Mouse (Mus musculus) hindbrain, postnatal 0 days (tissue): ENCODE measurements around the gene Ccdc34. TPM values are rescaled to one million over a fixed set of nuclear protein-coding genes. Genes with fewer than 3 reads are reported as not detected.

Source experiments
- ATAC-seq: fragments of 200-750 bp; cut with Nextera tagmentation; 2 replicates; pipeline ENCODE4 v1.8.0; 2017; ENCODE audit warnings: mild to moderate bottlenecking, moderate TSS enrichment, moderate library complexity
- DNase-seq: peaks from one replicate; pipeline ENCODE4 v3.0.0-alpha.2; 2015; ENCODE audit warnings: low spot score
- H3K27ac ChIP-seq: fragments of 300-500 bp; sonication (generic); 2 replicates; pipeline ENCODE4 v1.5.1; 2014; ENCODE audit warnings: mild to moderate bottlenecking
- H3K27me3 ChIP-seq: fragments of 300-500 bp; sonication (generic); 2 replicates; pipeline ENCODE4 v1.6.1; 2014; ENCODE audit warnings: low read length, mixed read lengths; ENCODE audit not compliant: insufficient read depth
- H3K36me3 ChIP-seq: fragments of 300-500 bp; sonication (generic); 2 replicates; pipeline ENCODE4 v1.6.1; 2014; ENCODE audit warnings: low read length, mixed read lengths; ENCODE audit not compliant: insufficient read depth
- H3K4me1 ChIP-seq: fragments of 300-500 bp; sonication (generic); 2 replicates; pipeline ENCODE4 v1.6.1; 2014; ENCODE audit warnings: antibody characterized with exemption, low read length, mixed read lengths; ENCODE audit not compliant: insufficient read depth
- H3K4me2 ChIP-seq: fragments of 300-500 bp; sonication (generic); 2 replicates; pipeline ENCODE4 v1.6.1; 2014; ENCODE audit warnings: low read depth, mild to moderate bottlenecking, low read length, moderate library complexity, mixed read lengths
- H3K4me3 ChIP-seq: fragments of 300-500 bp; sonication (generic); 2 replicates; pipeline ENCODE4 v1.5.1; 2014; ENCODE audit warnings: low read length
- H3K9ac ChIP-seq: fragments of 300-500 bp; sonication (generic); replicated peaks from 2 replicates; pipeline ENCODE4 v1.6.1; 2014; ENCODE audit warnings: mild to moderate bottlenecking, low read length, moderate library complexity, mixed read lengths
- H3K9me3 ChIP-seq: fragments of 300-500 bp; sonication (generic); 2 replicates; pipeline ENCODE4 v1.6.1; 2016; ENCODE audit warnings: low read length, mixed read lengths
- CTCF ChIP-seq: IDR thresholded peaks from 2 replicates; pipeline ENCODE4 v1.5.1; 2016; ENCODE audit warnings: antibody characterized with exemption, control low read depth, low read depth
- WGBS: fragments of 180-500 bp; shearing (Covaris S2); extraction: QIAGEN DNeasy Blood & Tissue Kit; methylation state at CpG from one replicate; pipeline ENCODE4 v1.1.7; 2014; 5-methylcytosine and 5-hydroxymethylcytosine counted together
- polyA plus RNA-seq: library from polyadenylated mRNA; unstranded; fragments of >200 nt; fragmentation: Nextera tagmentation; extraction: Ambion mirVana; gene quantifications from 2 replicates; pipeline ENCODE4 v1.2.1, GENCODE M21; 2015
- total RNA-seq: library from RNA; depleted of rRNA; stranded (reverse); fragments of >200 nt; gene quantifications from 2 replicates; pipeline ENCODE4 v1.2.3, GENCODE M21; 2014; rRNA removed

Ccdc34 gene
- total RNA-seq (15.8 and 18.6 TPM in 2 replicates), polyA plus RNA-seq (30.2 and 32.3 TPM in 2 replicates)

- peaks cover 4% of the 10 kb centered on the region; the same call in 1 of the 2 replicates for H3K4me1 ChIP-seq
- H3K4me3 ChIP-seq: peak within 1 kb of the TSS; percentile 70
- peak within 1 kb of the TSS; percentile 90 for H3K4me2 ChIP-seq
- peak within 1 kb of the TSS; percentile 75 for H3K9ac ChIP-seq
- under 1% methylated on average over 44 of the region's 55 CpGs for WGBS
- peak; percentile 97 for DNase-seq
- no peaks in the 10 kb centered on the region for H3K27me3 ChIP-seq
- peak; percentile 99 for ATAC-seq
- no peaks in the 10 kb centered on the region for H3K9me3 ChIP-seq
- peak within 1 kb of the TSS; percentile 84 for H3K27ac ChIP-seq
- no peaks in the 10 kb centered on the region; the same call in 1 of the 2 replicates for H3K36me3 ChIP-seq
- TF ChIP-seq CTCF: no peak
These were observed at the start of gene Ccdc34 for GRCm38 (mm10) chr2:110017616-110018505. Ccdc34 (plus strand) TSS chr2:110017817.

- no peaks in the 10 kb centered on the region for H3K9me3 ChIP-seq
- no peak for ATAC-seq
- 90% methylated on average over 3 of the region's 3 CpGs for WGBS
- no peak for TF ChIP-seq CTCF
- no peaks in the 10 kb centered on the region for H3K4me1 ChIP-seq
- no peak overlapping the region for H3K9ac ChIP-seq
- no peak overlapping the region for H3K4me2 ChIP-seq
- no peak overlapping the region for H3K4me3 ChIP-seq
- H3K27ac ChIP-seq: no peak overlapping the region
- no peaks in the 10 kb centered on the region for H3K27me3 ChIP-seq
- H3K36me3 ChIP-seq: no peaks in the 10 kb centered on the region
- no peak for DNase-seq
These were observed 48.2 kb upstream of the Ccdc34 start for GRCm38 (mm10) chr2:109969381-109969780.

- ATAC-seq (no peak), DNase-seq (no peak)
- no peak for TF ChIP-seq CTCF
- Histone ChIP-seq H3K4me3 (no peak overlapping the region), H3K36me3 (no peaks in the 10 kb centered on the region), H3K4me1 (no peaks in the 10 kb centered on the region), H3K27ac (no peak overlapping the region), H3K4me2 (no peak overlapping the region), H3K9ac (no peak overlapping the region), H3K9me3 (no peaks in the 10 kb centered on the region), H3K27me3 (no peaks in the 10 kb centered on the region)
- WGBS: 64% methylated on average over 10 of the region's 10 CpGs
These were observed 47.6 kb upstream of the Ccdc34 start for GRCm38 (mm10) chr2:109969926-109970532.

- ATAC-seq: no peak
- Histone ChIP-seq H3K9me3 (no peaks in the 10 kb centered on the region), H3K4me3 (no peak overlapping the region), H3K27ac (no peak overlapping the region), H3K4me2 (no peak overlapping the region), H3K4me1 (no peaks in the 10 kb centered on the region), H3K9ac (no peak overlapping the region), H3K36me3 (no peaks in the 10 kb centered on the region), H3K27me3 (no peaks in the 10 kb centered on the region)
- WGBS: 63% methylated on average over 8 of the region's 8 CpGs
- DNase-seq: no peak
- TF ChIP-seq CTCF: no peak
These were observed 46.7 kb upstream of the Ccdc34 start for GRCm38 (mm10) chr2:109970744-109971410.

GRCm38 (mm10) chr2:109972310-109972709, 45.3 kb upstream of the Ccdc34 start:
- no peaks in the 10 kb centered on the region for H3K4me1 ChIP-seq
- no peak for ATAC-seq
- no peaks in the 10 kb centered on the region for H3K27me3 ChIP-seq
- TF ChIP-seq CTCF: no peak
- no peaks in the 10 kb centered on the region for H3K9me3 ChIP-seq
- no peaks in the 10 kb centered on the region for H3K36me3 ChIP-seq
- H3K9ac ChIP-seq: no peak overlapping the region
- no peak overlapping the region for H3K4me2 ChIP-seq
- no peak for DNase-seq
- WGBS: 85% methylated on average over 2 of the region's 2 CpGs
- no peak overlapping the region for H3K4me3 ChIP-seq
- H3K27ac ChIP-seq: no peak overlapping the region

GRCm38 (mm10) chr2:109972922-109973321, 44.7 kb upstream of the Ccdc34 start:
- H3K9ac ChIP-seq: no peak overlapping the region
- DNase-seq (no peak), ATAC-seq (no peak)
- H3K4me2 ChIP-seq: no peak overlapping the region
- H3K27me3 ChIP-seq: no peaks in the 10 kb centered on the region
- WGBS: 74% methylated on average over 7 of the region's 7 CpGs
- H3K9me3 ChIP-seq: no peaks in the 10 kb centered on the region
- no peaks in the 10 kb centered on the region for H3K4me1 ChIP-seq
- no peak overlapping the region for H3K27ac ChIP-seq
- no peak overlapping the region for H3K4me3 ChIP-seq
- H3K36me3 ChIP-seq: no peaks in the 10 kb centered on the region
- no peak for TF ChIP-seq CTCF
